Mouse (Mus musculus): ENCODE measurements around the gene Scn3a.

Gene Scn3a

DNA sequence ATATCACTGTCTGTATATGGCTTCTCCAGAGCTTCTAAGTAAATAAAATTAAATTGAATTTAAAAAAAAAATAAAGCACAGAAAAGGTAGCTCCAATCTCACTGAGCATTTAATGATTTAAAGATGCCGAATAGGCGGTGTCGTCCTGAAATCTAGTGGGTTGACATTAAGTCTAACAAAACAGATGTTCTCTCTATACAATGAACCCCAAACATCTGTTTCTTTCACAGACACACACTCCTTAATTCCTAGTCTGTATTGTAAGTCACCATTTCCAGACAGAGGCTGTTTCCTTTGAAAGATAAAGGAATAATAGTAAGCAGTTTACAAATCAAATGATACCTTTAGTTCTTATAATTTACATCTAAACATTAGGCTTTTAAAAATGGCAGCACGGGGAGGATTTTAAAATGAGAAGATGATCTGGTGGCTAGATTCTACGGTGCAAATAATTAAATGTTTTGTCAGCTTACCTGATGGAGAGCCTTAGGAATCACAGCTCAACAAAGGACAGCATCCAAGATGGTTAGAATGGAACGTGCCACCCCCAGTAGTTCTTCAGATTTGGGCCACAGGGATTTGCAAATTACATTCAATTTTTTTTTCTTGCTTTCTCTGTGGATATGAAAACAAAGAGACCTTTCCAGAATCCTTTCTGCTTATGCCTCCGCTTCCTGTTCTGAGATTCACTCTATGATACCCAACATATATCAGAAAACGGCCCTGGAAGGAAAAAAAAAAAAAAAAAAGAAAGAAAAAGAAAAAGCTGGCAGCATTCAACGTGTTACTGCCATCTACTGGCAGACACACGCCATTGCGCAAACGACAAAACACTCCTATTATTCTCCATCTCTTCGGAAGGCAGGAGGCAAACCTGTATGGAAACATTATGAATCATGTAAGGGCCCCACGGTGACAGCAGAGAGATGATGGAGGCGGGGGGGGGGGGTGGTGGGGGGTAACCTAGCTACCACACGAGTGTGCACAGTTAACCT is at the start of gene Scn3a:
Gene Scn3a (minus strand): TSS at position 835 of the 995 bp plus-strand sequence.
- no peak for DNase-seq (ENCODE audit: low spot score)

DNA sequence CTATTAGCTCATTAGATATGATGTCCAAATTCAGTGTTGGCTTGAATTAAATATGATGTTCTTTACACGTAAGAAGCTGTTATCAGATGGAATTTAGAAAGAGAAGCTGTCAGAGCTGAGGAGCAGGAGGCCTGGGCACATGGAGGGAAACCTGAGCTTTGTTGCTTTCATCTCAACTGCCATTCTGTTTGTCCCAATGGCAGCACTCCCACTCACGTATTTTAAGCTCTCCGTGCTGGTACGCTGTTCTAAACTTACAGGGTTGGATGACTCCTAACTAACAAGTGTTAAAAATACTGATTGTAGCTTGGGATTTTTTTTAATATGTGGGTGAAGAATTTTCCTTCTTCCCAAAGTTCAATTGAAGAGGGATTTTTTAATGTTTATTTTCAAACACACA is 44.5 kb upstream of the Scn3a start:
- DNase-seq (ENCODE audit: low spot score), result no peak

DNA sequence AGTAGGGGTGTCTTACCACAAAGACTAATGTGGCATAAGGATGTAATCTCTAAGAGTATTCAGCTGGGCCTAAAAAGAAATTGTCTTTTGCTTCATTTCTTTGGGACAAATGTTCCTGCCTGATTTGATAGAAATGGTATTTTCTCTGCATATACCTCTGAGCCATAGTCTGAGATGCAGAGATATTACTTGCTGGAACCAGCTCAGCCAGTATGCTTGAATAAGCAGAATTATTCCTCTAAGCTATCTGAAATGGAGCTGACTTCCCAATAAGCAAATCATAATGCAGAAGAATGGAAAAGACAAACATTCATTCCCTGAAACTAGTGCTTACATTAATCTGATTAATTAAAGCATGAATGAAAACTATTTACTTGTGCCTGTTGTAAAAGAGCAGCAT is 40.4 kb upstream of the Scn3a start:
- no peak for DNase-seq (ENCODE audit: low spot score)

DNA sequence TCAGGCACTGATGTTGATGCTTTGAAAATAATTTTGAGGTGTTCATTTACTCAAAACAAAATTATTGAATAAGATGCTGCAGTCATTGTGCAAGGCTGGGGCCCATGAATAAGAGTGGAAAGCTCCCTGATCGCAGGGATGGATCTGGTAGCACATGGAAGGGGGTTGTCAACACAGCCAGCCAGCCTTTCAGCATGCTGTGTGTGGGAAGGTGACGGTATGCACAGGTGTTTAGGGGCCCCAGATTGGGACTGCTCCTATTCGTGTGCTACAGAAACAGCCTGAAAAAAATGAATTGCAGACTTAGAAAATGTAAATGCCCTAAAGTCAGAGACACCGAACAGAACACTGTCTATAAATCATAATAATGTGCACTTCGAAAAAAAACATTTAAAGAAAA is 20.3 kb upstream of the Scn3a start:
- DNase-seq (ENCODE audit: low spot score), result no peak

GRCm38 (mm10) chr2:65567925-65568324 is 498 bp upstream of the Scn3a start:
- no peak for DNase-seq (ENCODE audit: low spot score)

- DNase-seq (ENCODE audit: low spot score), result no peak
Measured at GRCm38 (mm10) chr2:65563898-65564297, 3.5 kb downstream of the Scn3a start.

GRCm38 (mm10) chr2:65557719-65558118 is 9.7 kb downstream of the Scn3a start:
- DNase-seq (ENCODE audit: low spot score), result no peak

- DNase-seq (ENCODE audit: low spot score), result no peak
Measured at GRCm38 (mm10) chr2:65554662-65555061, 12.8 kb downstream of the Scn3a start.

DNA sequence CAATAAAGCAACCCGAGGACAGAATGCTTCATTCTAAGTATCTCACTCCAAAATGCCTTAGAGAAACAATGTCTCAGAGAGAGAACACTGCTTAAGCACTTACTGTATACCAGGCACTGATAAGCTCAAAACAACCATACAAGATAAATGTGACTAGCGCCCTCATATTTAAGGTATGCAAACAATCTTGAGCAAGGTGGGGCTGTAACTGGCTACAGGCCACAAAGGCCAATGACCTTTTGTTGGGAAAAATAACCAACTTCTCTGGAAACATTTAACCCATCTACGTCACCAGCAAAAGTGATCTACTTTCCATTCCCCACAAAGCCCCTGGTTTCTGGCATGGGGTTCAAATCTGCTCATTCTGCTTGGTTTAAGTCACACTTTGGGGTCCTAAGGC is 14.0 kb downstream of the Scn3a start:
- DNase-seq (ENCODE audit: low spot score), result no peak

GRCm38 (mm10) chr2:65552727-65553126 is 14.7 kb downstream of the Scn3a start:
- DNase-seq (ENCODE audit: low spot score), result no peak

GRCm38 (mm10) chr2:65552222-65552621 is 15.2 kb downstream of the Scn3a start:
- DNase-seq (ENCODE audit: low spot score), result no peak

- DNase-seq (ENCODE audit: low spot score), result no peak
Measured at GRCm38 (mm10) chr2:65551736-65552135, 15.7 kb downstream of the Scn3a start.

- DNase-seq (ENCODE audit: low spot score), result no peak
Measured at GRCm38 (mm10) chr2:65550564-65550963, 16.9 kb downstream of the Scn3a start.

DNA sequence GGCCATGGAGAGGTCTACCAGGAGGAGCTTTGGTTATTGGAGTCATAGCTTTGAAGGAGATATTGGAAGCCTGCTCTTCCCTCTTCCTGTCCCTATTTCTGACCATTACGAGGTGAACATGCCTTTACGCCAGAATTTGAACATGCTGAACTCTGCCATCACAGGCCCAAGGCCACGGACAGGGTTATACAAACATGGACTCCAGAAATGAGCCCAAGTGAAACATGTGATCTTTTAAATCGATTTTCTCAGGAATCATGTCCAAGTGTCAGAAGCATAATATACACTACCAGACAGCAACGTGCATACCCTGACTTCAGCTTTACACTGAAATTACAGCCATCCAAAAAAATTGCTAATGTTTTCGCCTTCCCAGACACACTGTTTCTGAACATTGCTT is 18.8 kb downstream of the Scn3a start:
- DNase-seq (ENCODE audit: low spot score), result no peak

DNA sequence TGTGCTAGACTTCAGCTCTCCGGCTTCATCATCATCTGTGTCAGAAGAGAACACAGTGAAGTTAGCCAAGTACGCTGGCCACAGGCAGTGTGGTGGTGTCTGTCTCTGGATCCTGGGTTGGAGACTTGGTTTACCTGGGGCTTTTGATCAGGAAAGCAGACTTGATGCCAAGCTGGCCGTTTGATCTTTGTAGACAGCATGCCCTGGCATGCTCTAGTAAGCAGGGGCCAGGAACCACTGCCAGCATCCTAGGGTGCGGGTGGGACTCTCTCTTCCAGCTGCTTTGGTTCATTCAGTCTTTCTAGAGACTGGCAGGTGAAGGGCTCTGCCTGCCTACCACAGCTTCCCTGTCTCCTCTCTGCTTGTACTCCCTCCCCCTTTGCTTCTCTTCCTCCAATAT is 20.1 kb downstream of the Scn3a start:
- DNase-seq (ENCODE audit: low spot score), result no peak

DNA sequence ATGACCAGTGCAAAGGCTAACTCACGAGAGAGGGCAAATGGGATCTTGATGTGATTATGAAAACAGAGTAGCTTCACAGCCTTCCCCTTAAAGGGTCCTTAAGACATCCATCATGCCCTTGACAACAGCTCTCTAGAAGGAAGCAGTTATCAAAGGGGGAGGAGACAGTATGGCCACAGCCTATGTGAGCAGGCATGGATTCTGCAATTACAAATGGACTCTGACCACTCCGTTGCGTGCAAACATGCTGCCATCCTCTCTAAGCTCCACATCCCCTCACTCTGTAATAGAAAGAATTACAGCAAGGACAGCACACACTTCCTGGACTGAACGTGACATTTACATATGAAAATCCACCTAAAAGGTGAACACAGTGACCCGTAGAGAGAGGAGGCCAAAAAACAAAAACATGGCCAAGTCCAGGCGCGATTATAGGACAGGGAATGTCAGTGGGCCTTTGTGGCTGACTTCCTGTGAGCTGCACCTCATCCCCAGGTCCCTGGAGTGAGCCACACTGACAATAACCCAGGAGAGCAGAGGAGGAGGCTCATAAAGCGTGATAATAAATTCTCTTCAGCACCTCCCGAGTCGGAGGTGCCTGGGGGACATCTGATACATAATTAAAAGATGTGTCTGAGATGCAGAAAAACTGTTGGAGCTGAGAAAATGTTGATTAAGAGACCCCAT is 24.4 kb downstream of the Scn3a start:
- no peak for DNase-seq (ENCODE audit: low spot score)

DNA sequence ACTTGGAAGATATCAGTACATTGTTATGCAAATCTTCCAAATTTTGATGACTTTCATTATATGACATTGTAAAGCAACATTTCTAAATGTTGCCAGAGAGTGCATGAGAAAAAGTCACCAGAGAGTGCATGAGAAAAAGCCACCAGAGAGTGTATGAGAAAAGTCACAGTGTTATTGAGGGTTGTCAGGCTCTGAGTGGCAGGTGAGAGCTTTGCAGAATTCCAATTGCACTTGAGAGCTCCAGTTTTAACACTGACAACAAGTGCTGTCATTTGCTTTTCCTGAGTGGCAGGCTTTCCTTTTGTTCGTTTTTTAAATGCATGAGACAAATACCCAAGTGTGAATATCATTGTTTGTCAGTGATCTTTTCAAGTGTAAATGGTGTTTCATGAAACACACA is 25.6 kb downstream of the Scn3a start:
- DNase-seq (ENCODE audit: low spot score), result no peak

DNA sequence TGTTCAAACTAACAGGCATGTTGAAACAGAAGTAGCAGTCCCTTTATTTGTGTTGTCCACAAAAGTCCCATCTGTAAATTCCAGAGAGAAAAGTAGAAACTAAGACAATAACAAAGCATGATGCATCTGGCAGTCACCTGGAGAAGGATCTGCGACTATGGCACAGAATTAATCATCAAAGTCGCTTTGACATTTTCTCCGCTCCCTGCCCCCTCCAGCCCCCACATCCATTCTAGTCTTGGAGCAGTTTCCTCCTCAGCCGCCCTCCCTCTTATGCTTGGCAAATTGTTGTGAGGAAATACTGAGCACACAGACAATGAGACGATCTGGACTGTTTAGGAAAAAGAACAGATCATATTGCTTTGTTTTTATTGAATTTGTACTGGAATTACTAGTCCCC is 29.0 kb downstream of the Scn3a start:
- DNase-seq (ENCODE audit: low spot score), result no peak

DNA sequence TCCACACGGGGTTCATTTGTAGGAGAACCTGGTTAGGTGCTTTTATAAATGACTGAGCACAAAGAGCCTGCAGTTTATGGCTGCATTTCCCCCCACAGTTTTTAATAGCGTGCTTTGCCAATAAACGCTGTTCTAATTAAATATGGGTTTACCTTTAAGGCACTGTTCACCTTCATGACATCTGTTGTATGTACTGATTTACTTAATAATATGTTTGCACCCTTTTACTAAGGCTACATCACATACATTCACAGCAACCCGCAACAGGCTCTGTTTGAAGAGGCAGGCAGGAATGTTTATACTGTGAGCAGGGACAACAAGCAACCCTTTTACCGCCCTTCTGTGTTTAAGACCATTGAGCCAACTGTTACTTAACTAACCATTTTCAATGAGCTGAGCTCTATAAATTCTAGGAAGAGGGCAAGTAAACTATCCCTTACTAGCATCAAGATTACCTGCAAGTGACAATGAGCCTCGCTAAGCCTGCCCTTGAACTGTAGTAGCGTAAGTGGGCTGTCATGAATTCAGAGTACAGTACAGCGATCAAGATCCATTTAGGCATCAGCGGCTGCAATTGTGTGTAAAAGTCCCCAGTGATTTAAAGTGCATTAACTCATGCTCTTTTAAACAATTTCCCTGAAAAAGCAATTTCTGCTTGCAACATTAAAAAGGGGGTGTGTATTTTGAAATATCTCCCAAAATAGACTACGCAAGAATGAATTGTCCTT is 35.1 kb downstream of the Scn3a start:
- DNase-seq (ENCODE audit: low spot score), result no peak

- DNase-seq (ENCODE audit: low spot score), result no peak
Measured at GRCm38 (mm10) chr2:65529148-65529547, 38.3 kb downstream of the Scn3a start.

GRCm38 (mm10) chr2:65516703-65517102 is 50.7 kb downstream of the Scn3a start:
- no peak for DNase-seq (ENCODE audit: low spot score)

DNA sequence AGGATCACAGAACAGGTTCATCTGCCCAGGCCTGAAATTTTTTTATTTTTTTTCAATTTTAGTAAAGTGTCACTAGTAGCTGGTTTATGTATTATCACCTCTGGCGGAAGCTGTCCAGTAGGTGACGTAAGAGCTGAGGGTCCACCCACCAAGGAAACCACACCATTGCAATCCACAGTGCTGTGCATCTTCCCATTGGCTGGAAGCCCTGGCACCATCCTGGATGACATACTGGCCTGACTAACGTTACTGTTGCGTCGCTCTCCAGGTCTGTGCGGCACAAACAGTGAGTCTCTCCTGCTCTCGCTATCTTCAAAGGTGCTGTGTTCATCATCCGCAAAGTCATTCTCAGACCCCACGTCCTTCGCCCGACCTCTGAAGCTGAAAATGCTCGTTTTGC is 59.2 kb downstream of the Scn3a start:
- DNase-seq (ENCODE audit: low spot score), result no peak

DNA sequence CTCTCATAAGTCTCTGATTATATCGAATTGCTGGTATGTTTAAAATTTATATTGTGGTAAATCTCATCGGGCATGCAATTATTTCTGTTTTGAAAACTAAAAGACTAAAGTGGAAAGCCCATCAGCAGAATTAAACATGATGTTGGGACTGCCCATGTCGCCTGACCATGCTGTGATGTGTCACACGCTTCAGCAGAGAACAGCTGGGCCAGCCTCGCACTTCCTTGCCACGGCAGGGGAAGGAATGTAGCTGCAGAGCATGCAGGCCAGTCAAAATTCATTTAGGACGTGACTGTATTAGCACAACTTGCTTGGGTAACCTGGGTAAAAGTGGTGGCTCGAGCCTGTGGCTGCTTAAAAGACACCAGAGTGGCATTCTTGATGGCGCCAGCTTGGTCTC is 77.0 kb downstream of the Scn3a start:
- DNase-seq (ENCODE audit: low spot score), result no peak
